Mouse (Mus musculus): ENCODE measurements around the gene Rnf183. TPM values are rescaled to one million over a fixed set of nuclear protein-coding genes. Genes with fewer than 3 reads are reported as not detected.

The Rnf183 gene
- polyA plus RNA-seq, 1 experiment from 2014 or later: not detected

- WGBS: 93% methylated on average over 4 of the region's 4 CpGs
- H3K4me2 ChIP-seq: no peak overlapping the region
- H3K9ac ChIP-seq: no peak overlapping the region
- no peaks in the 10 kb centered on the region for H3K27me3 ChIP-seq
- H3K9me3 ChIP-seq (replicated peaks): no peaks in the 10 kb centered on the region
- H3K27ac ChIP-seq: no peak overlapping the region
- peaks cover 89% of the 10 kb centered on the region for H3K36me3 ChIP-seq (ENCODE audit: poor library complexity, severe bottlenecking)
- no peaks in the 10 kb centered on the region for H3K4me1 ChIP-seq
- ATAC-seq: no peak
- no peak overlapping the region for H3K4me3 ChIP-seq
Observed at GRCm38 (mm10) chr4:62397616-62398365, 37.3 kb downstream of the Rnf183 start.

GRCm38 (mm10) chr4:62395806-62396205, 39.2 kb downstream of the Rnf183 start:
- Histone ChIP-seq H3K36me3 (ENCODE audit: poor library complexity, severe bottlenecking) (peaks cover 89% of the 10 kb centered on the region), H3K9ac (no peak overlapping the region), H3K4me3 (no peak overlapping the region), H3K9me3 (replicated peaks) (no peaks in the 10 kb centered on the region), H3K27ac (no peak overlapping the region), H3K27me3 (no peaks in the 10 kb centered on the region), H3K4me2 (no peak overlapping the region), H3K4me1 (no peaks in the 10 kb centered on the region)
- WGBS: 100% methylated on average over 1 of the region's 1 CpGs
- ATAC-seq: no peak

GRCm38 (mm10) chr4:62393459-62393858, 41.6 kb downstream of the Rnf183 start:
- Histone ChIP-seq H3K9ac (no peak overlapping the region), H3K27me3 (no peaks in the 10 kb centered on the region), H3K27ac (peak overlapping the region; percentile 33; the same call in 1 of the 2 replicates), H3K4me2 (no peak overlapping the region), H3K4me1 (no peaks in the 10 kb centered on the region), H3K9me3 (replicated peaks) (no peaks in the 10 kb centered on the region), H3K36me3 (ENCODE audit: poor library complexity, severe bottlenecking) (peaks cover 89% of the 10 kb centered on the region), H3K4me3 (no peak overlapping the region)
- 32% methylated on average over 6 of the region's 6 CpGs for WGBS
- ATAC-seq: no peak

- Histone ChIP-seq H3K4me3 (no peak overlapping the region), H3K4me1 (no peaks in the 10 kb centered on the region), H3K27ac (no peak overlapping the region), H3K9me3 (replicated peaks) (no peaks in the 10 kb centered on the region), H3K9ac (no peak overlapping the region), H3K36me3 (ENCODE audit: poor library complexity, severe bottlenecking) (peaks cover 90% of the 10 kb centered on the region), H3K27me3 (no peaks in the 10 kb centered on the region), H3K4me2 (no peak overlapping the region)
- 87% methylated on average over 7 of the region's 7 CpGs for WGBS
- no peak for ATAC-seq
Observed at GRCm38 (mm10) chr4:62391892-62392291, 43.2 kb downstream of the Rnf183 start.

- whole genome bisulfite sequencing: 87% methylated on average over 5 of the region's 5 CpGs
- no peaks in the 10 kb centered on the region for H3K4me1 ChIP-seq
- no peak for ATAC-seq
- peaks cover 79% of the 10 kb centered on the region for H3K36me3 ChIP-seq (ENCODE audit: poor library complexity, severe bottlenecking)
- no peak overlapping the region for H3K27ac ChIP-seq
- H3K4me3 ChIP-seq: no peak overlapping the region
- no peaks in the 10 kb centered on the region for H3K27me3 ChIP-seq
- no peaks in the 10 kb centered on the region for H3K9me3 ChIP-seq (replicated peaks)
- H3K9ac ChIP-seq: no peak overlapping the region
- H3K4me2 ChIP-seq: no peak overlapping the region
Observed at GRCm38 (mm10) chr4:62389592-62390512, 45.2 kb downstream of the Rnf183 start.

GRCm38 (mm10) chr4:62385439-62385838, 49.6 kb downstream of the Rnf183 start:
- ATAC-seq: no peak
- Histone ChIP-seq H3K4me3 (no peak overlapping the region), H3K27ac (no peak overlapping the region), H3K9me3 (replicated peaks) (no peaks in the 10 kb centered on the region), H3K36me3 (ENCODE audit: poor library complexity, severe bottlenecking) (peaks cover 51% of the 10 kb centered on the region), H3K4me2 (no peak overlapping the region), H3K9ac (no peak overlapping the region), H3K4me1 (no peaks in the 10 kb centered on the region), H3K27me3 (no peaks in the 10 kb centered on the region)
- WGBS: 94% methylated on average over 7 of the region's 7 CpGs

GRCm38 (mm10) chr4:62384159-62384558, 50.9 kb downstream of the Rnf183 start:
- 96% methylated on average over 1 of the region's 1 CpGs for WGBS

GRCm38 (mm10) chr4:62383752-62384151, 51.3 kb downstream of the Rnf183 start:
- H3K4me1 ChIP-seq: peaks cover 7% of the 10 kb centered on the region; the same call in 1 of the 2 replicates
- peaks cover 34% of the 10 kb centered on the region for H3K36me3 ChIP-seq (ENCODE audit: poor library complexity, severe bottlenecking)
- H3K9ac ChIP-seq: no peak overlapping the region
- H3K27me3 ChIP-seq: no peaks in the 10 kb centered on the region
- no peak overlapping the region for H3K27ac ChIP-seq
- WGBS: 87% methylated on average over 7 of the region's 7 CpGs
- no peak overlapping the region for H3K4me3 ChIP-seq
- no peak for ATAC-seq
- no peaks in the 10 kb centered on the region for H3K9me3 ChIP-seq (replicated peaks)
- no peak overlapping the region for H3K4me2 ChIP-seq

More at GRCm38 (mm10) chr4:62384159-62384558, 50.9 kb downstream of the Rnf183 start:
- no peak overlapping the region for H3K9ac ChIP-seq
- peaks cover 3% of the 10 kb centered on the region; the same call in 1 of the 2 replicates for H3K4me1 ChIP-seq
- no peak overlapping the region for H3K27ac ChIP-seq
- H3K9me3 ChIP-seq (replicated peaks): no peaks in the 10 kb centered on the region
- H3K4me2 ChIP-seq: no peak overlapping the region
- peaks cover 38% of the 10 kb centered on the region for H3K36me3 ChIP-seq (ENCODE audit: poor library complexity, severe bottlenecking)
- H3K4me3 ChIP-seq: no peak overlapping the region
- no peak for ATAC-seq
- no peaks in the 10 kb centered on the region for H3K27me3 ChIP-seq

- Histone ChIP-seq H3K27ac (no peak overlapping the region), H3K27me3 (no peaks in the 10 kb centered on the region), H3K4me3 (no peak overlapping the region), H3K9ac (no peak overlapping the region), H3K36me3 (ENCODE audit: poor library complexity, severe bottlenecking) (peaks cover 29% of the 10 kb centered on the region), H3K4me1 (peaks cover 11% of the 10 kb centered on the region; the same call in 1 of the 2 replicates), H3K9me3 (replicated peaks) (no peaks in the 10 kb centered on the region), H3K4me2 (no peak overlapping the region)
- ATAC-seq: no peak
- WGBS: 92% methylated on average over 6 of the region's 6 CpGs
Observed at GRCm38 (mm10) chr4:62383207-62383606, 51.8 kb downstream of the Rnf183 start.

GRCm38 (mm10) chr4:62379724-62380381, 55.2 kb downstream of the Rnf183 start:
- H3K27ac ChIP-seq: no peak overlapping the region
- H3K9ac ChIP-seq: no peak overlapping the region
- no peak overlapping the region for H3K4me2 ChIP-seq
- 93% methylated on average over 9 of the region's 9 CpGs for WGBS
- no peak overlapping the region for H3K4me3 ChIP-seq
- peaks cover 11% of the 10 kb centered on the region; the same call in 1 of the 2 replicates for H3K4me1 ChIP-seq
- no peaks in the 10 kb centered on the region for H3K27me3 ChIP-seq
- no peak for ATAC-seq
- H3K36me3 ChIP-seq (ENCODE audit: poor library complexity, severe bottlenecking): peaks cover 8% of the 10 kb centered on the region; the same call in 1 of the 2 replicates
- H3K9me3 ChIP-seq (replicated peaks): no peaks in the 10 kb centered on the region

Data from forebrain, embryonic 13.5 days (tissue).